Mouse (Mus musculus) central nervous system, embryonic 18 days (tissue): ENCODE measurements around the gene 4933412E24Rik. TPM values are rescaled to one million over a fixed set of nuclear protein-coding genes. Genes with fewer than 3 reads are reported as not detected.

ENCODE experiments used
- polyA plus RNA-seq: library from polyadenylated mRNA; depleted of rRNA; stranded (reverse); fragments of >200 nt; gene quantifications from 2 replicates; pipeline ENCODE4 v1.2.3, GENCODE M21; 2012; rRNA removed

4933412E24Rik gene
- polyA plus RNA-seq, result not detected in 2 replicates

GRCm38 (mm10) chr15:60016513-60016912, at the start of gene 4933412E24Rik:
Gene 4933412E24Rik (minus strand): TSS chr15:60016613.

